Comparison of ENCODE assay signal across 8 mouse cellular contexts in genomic region chr13:83744981-83745555, GRCm38 (mm10).
DNase-seq lines count a peak whose midpoint lies in the region; ATAC-seq lines count a peak whose summit lies in the region.

No protein-coding gene starts in this region.

- H3K9ac ChIP-seq in kidney, embryonic 14.5 days (ENCODE audit: low read depth, low read length): peak overlapping the region; percentile 42
- H3K9ac ChIP-seq in limb, embryonic 15.5 days: peak overlapping the region; percentile 29; the same call in 1 of the 2 replicates

- DNase-seq in heart, adult 11 months: peak; percentile 94
- no peak for DNase-seq in heart, adult 8-10 months (ENCODE audit: low spot score)
- DNase-seq in cerebellum, adult 8-10 months: peak; percentile 95
- peak; percentile 92 to 94 for DNase-seq in frontal cortex, adult 2 months (ENCODE audit: extremely low spot score in 1 of 2, low spot score in 1 of 2)
- DNase-seq in retina, postnatal 7 days (ENCODE audit: low read depth, low spot score): peak; percentile 88
- DNase-seq in thymus, postnatal 36 days: no peak

- peak; percentile 97 for ATAC-seq in kidney, embryonic 14.5 days (ENCODE audit: low FRiP score, low TSS enrichment)
- peak; percentile 63; the same call in 1 of the 2 replicates for ATAC-seq in limb, embryonic 15.5 days (ENCODE audit: insufficient number of reproducible peaks, low FRiP score, low TSS enrichment, low read depth)

- no peaks in the 10 kb centered on the region for H3K9me3 ChIP-seq in kidney, embryonic 14.5 days (ENCODE audit: control insufficient read depth, low read length)
- H3K9me3 ChIP-seq in limb, embryonic 15.5 days: no peaks in the 10 kb centered on the region

- H3K4me2 ChIP-seq in kidney, embryonic 14.5 days (replicated peaks; ENCODE audit: low read depth, low read length): peak overlapping the region; percentile 72
- peak overlapping the region; percentile 87 for H3K4me2 ChIP-seq in limb, embryonic 15.5 days

- no peak overlapping the region for H3K27ac ChIP-seq in kidney, embryonic 14.5 days (ENCODE audit: low read depth, low read length)
- H3K27ac ChIP-seq in limb, embryonic 15.5 days: no peak overlapping the region

- peaks cover 27% of the 10 kb centered on the region for H3K27me3 ChIP-seq in kidney, embryonic 14.5 days (ENCODE audit: control insufficient read depth, insufficient read depth, low read length)
- peaks cover 23% of the 10 kb centered on the region for H3K27me3 ChIP-seq in limb, embryonic 15.5 days

- H3K4me3 ChIP-seq in kidney, embryonic 14.5 days (ENCODE audit: low read length): peak overlapping the region; percentile 49
- peak overlapping the region; percentile 48 for H3K4me3 ChIP-seq in limb, embryonic 15.5 days

- WGBS in kidney, embryonic 14.5 days: under 1% methylated on average over 35 of the region's 38 CpGs
- under 1% methylated on average over 38 of the region's 38 CpGs for WGBS in limb, embryonic 15.5 days

- H3K4me1 ChIP-seq in kidney, embryonic 14.5 days (ENCODE audit: control insufficient read depth, insufficient read depth, low read length): no peaks in the 10 kb centered on the region
- peaks cover 9% of the 10 kb centered on the region for H3K4me1 ChIP-seq in limb, embryonic 15.5 days

- H3K36me3 ChIP-seq in kidney, embryonic 14.5 days (ENCODE audit: control insufficient read depth, insufficient read depth, low read length): no peaks in the 10 kb centered on the region
- no peaks in the 10 kb centered on the region for H3K36me3 ChIP-seq in limb, embryonic 15.5 days

Comparison
In these comparisons a context has a peak if more than half of its experiments do, and no peak if none do; other contexts are left out.
1. DNase-seq: peak in heart, adult 11 months (single experiment), cerebellum, adult 8-10 months (single experiment), frontal cortex, adult 2 months (2 of 2) and retina, postnatal 7 days (single experiment); none in heart, adult 8-10 months (single experiment) and thymus, postnatal 36 days (0 of 2).